Mouse (Mus musculus): ENCODE data around the gene Specc1. TPM values are rescaled to one million over a fixed set of nuclear protein-coding genes. Genes with fewer than 3 reads are reported as not detected.

Gene Specc1
- polyA plus RNA-seq, 1 experiment = 2.1 TPM

- Histone ChIP-seq H3K27ac (ENCODE audit: control insufficient read depth, insufficient read depth, low read length) (no peak overlapping the region), H3K27me3 (ENCODE audit: control insufficient read depth, insufficient read depth, low read length) (no peaks in the 10 kb centered on the region), H3K4me1 (replicated peaks; ENCODE audit: control insufficient read depth, insufficient read depth, low read length) (no peaks in the 10 kb centered on the region), H3K4me3 (ENCODE audit: control insufficient read depth, insufficient read depth, low read length) (no peak overlapping the region), H3K36me3 (ENCODE audit: control insufficient read depth, insufficient read depth, low read length) (no peaks in the 10 kb centered on the region)
- no peak for DNase-seq
- 95% methylated on average over 10 of the region's 10 CpGs for WGBS
- TF ChIP-seq CTCF (IDR thresholded peaks at IDR 0.05; ENCODE audit: borderline replicate concordance, control insufficient read depth, extremely low read depth, insufficient read depth, low read length, poor library complexity) = no peak
- TF ChIP-seq POLR2A (IDR thresholded peaks at IDR 0.05; ENCODE audit: control insufficient read depth, extremely low read depth, insufficient read depth, low read length, poor library complexity) = no peak
Observed at GRCm38 (mm10) chr11:62177395-62178113, 221.0 kb downstream of the Specc1 start.

GRCm38 (mm10) chr11:62180791-62181190, 224.2 kb downstream of the Specc1 start:
- Histone ChIP-seq H3K27me3 (ENCODE audit: control insufficient read depth, insufficient read depth, low read length) (no peaks in the 10 kb centered on the region), H3K4me1 (replicated peaks; ENCODE audit: control insufficient read depth, insufficient read depth, low read length) (no peaks in the 10 kb centered on the region), H3K27ac (ENCODE audit: control insufficient read depth, insufficient read depth, low read length) (no peak overlapping the region), H3K36me3 (ENCODE audit: control insufficient read depth, insufficient read depth, low read length) (no peaks in the 10 kb centered on the region), H3K4me3 (ENCODE audit: control insufficient read depth, insufficient read depth, low read length) (no peak overlapping the region)
- WGBS = 97% methylated on average over 6 of the region's 6 CpGs
- no peak for TF ChIP-seq POLR2A (IDR thresholded peaks at IDR 0.05; ENCODE audit: control insufficient read depth, extremely low read depth, insufficient read depth, low read length, poor library complexity)
- no peak for TF ChIP-seq CTCF (IDR thresholded peaks at IDR 0.05; ENCODE audit: borderline replicate concordance, control insufficient read depth, extremely low read depth, insufficient read depth, low read length, poor library complexity)
- DNase-seq = no peak

GRCm38 (mm10) chr11:62184900-62185299, 228.3 kb downstream of the Specc1 start:
- Histone ChIP-seq H3K36me3 (ENCODE audit: control insufficient read depth, insufficient read depth, low read length) (no peaks in the 10 kb centered on the region), H3K27ac (ENCODE audit: control insufficient read depth, insufficient read depth, low read length) (no peak overlapping the region), H3K27me3 (ENCODE audit: control insufficient read depth, insufficient read depth, low read length) (no peaks in the 10 kb centered on the region), H3K4me3 (ENCODE audit: control insufficient read depth, insufficient read depth, low read length) (no peak overlapping the region), H3K4me1 (replicated peaks; ENCODE audit: control insufficient read depth, insufficient read depth, low read length) (0 out of 2 replicates have a peak, but pooled peaks cover 2% of the 10 kb centered on the region)
- DNase-seq = no peak
- no peak for TF ChIP-seq POLR2A (IDR thresholded peaks at IDR 0.05; ENCODE audit: control insufficient read depth, extremely low read depth, insufficient read depth, low read length, poor library complexity)
- WGBS = 38% methylated on average over 4 of the region's 4 CpGs

GRCm38 (mm10) chr11:62187074-62187473, 230.5 kb downstream of the Specc1 start:
- no peak for DNase-seq
- H3K27me3 ChIP-seq (ENCODE audit: control insufficient read depth, insufficient read depth, low read length) = no peaks in the 10 kb centered on the region
- TF ChIP-seq CTCF (IDR thresholded peaks at IDR 0.05; ENCODE audit: borderline replicate concordance, control insufficient read depth, extremely low read depth, insufficient read depth, low read length, poor library complexity) = no peak
- TF ChIP-seq POLR2A (IDR thresholded peaks at IDR 0.05; ENCODE audit: control insufficient read depth, extremely low read depth, insufficient read depth, low read length, poor library complexity) = no peak
- 42% methylated on average over 8 of the region's 8 CpGs for WGBS
- no peaks in the 10 kb centered on the region for H3K36me3 ChIP-seq (ENCODE audit: control insufficient read depth, insufficient read depth, low read length)
- no peak overlapping the region for H3K27ac ChIP-seq (ENCODE audit: control insufficient read depth, insufficient read depth, low read length)
- H3K4me1 ChIP-seq (replicated peaks; ENCODE audit: control insufficient read depth, insufficient read depth, low read length) = 0 out of 2 replicates have a peak, but pooled peaks cover 2% of the 10 kb centered on the region
- H3K4me3 ChIP-seq (ENCODE audit: control insufficient read depth, insufficient read depth, low read length) = no peak overlapping the region

- DNase-seq = no peak
- WGBS = 41% methylated on average over 3 of the region's 3 CpGs
- Histone ChIP-seq H3K36me3 (ENCODE audit: control insufficient read depth, insufficient read depth, low read length) (no peaks in the 10 kb centered on the region), H3K4me1 (replicated peaks; ENCODE audit: control insufficient read depth, insufficient read depth, low read length) (no peaks in the 10 kb centered on the region), H3K27ac (ENCODE audit: control insufficient read depth, insufficient read depth, low read length) (no peak overlapping the region), H3K4me3 (ENCODE audit: control insufficient read depth, insufficient read depth, low read length) (no peak overlapping the region), H3K27me3 (ENCODE audit: control insufficient read depth, insufficient read depth, low read length) (no peaks in the 10 kb centered on the region)
- TF ChIP-seq CTCF (IDR thresholded peaks at IDR 0.05; ENCODE audit: borderline replicate concordance, control insufficient read depth, extremely low read depth, insufficient read depth, low read length, poor library complexity) (no peak), POLR2A (IDR thresholded peaks at IDR 0.05; ENCODE audit: control insufficient read depth, extremely low read depth, insufficient read depth, low read length, poor library complexity) (no peak)
Observed at GRCm38 (mm10) chr11:62192050-62192449, 235.5 kb downstream of the Specc1 start.

GRCm38 (mm10) chr11:62193116-62193515, 236.6 kb downstream of the Specc1 start:
- Histone ChIP-seq H3K36me3 (ENCODE audit: control insufficient read depth, insufficient read depth, low read length) (no peaks in the 10 kb centered on the region), H3K4me1 (replicated peaks; ENCODE audit: control insufficient read depth, insufficient read depth, low read length) (no peaks in the 10 kb centered on the region), H3K4me3 (ENCODE audit: control insufficient read depth, insufficient read depth, low read length) (no peak overlapping the region), H3K27ac (ENCODE audit: control insufficient read depth, insufficient read depth, low read length) (no peak overlapping the region), H3K27me3 (ENCODE audit: control insufficient read depth, insufficient read depth, low read length) (no peaks in the 10 kb centered on the region)
- WGBS = 96% methylated on average over 3 of the region's 3 CpGs
- TF ChIP-seq CTCF (IDR thresholded peaks at IDR 0.05; ENCODE audit: borderline replicate concordance, control insufficient read depth, extremely low read depth, insufficient read depth, low read length, poor library complexity) (no peak), POLR2A (IDR thresholded peaks at IDR 0.05; ENCODE audit: control insufficient read depth, extremely low read depth, insufficient read depth, low read length, poor library complexity) (no peak)
- no peak for DNase-seq

- H3K27ac ChIP-seq (ENCODE audit: control insufficient read depth, insufficient read depth, low read length) = no peak overlapping the region
- DNase-seq = no peak
- no peak overlapping the region for H3K4me3 ChIP-seq (ENCODE audit: control insufficient read depth, insufficient read depth, low read length)
- TF ChIP-seq CTCF (IDR thresholded peaks at IDR 0.05; ENCODE audit: borderline replicate concordance, control insufficient read depth, extremely low read depth, insufficient read depth, low read length, poor library complexity) (no peak), POLR2A (IDR thresholded peaks at IDR 0.05; ENCODE audit: control insufficient read depth, extremely low read depth, insufficient read depth, low read length, poor library complexity) (no peak)
- H3K4me1 ChIP-seq (replicated peaks; ENCODE audit: control insufficient read depth, insufficient read depth, low read length) = no peaks in the 10 kb centered on the region
- no peaks in the 10 kb centered on the region for H3K36me3 ChIP-seq (ENCODE audit: control insufficient read depth, insufficient read depth, low read length)
- H3K27me3 ChIP-seq (ENCODE audit: control insufficient read depth, insufficient read depth, low read length) = no peaks in the 10 kb centered on the region
Observed at GRCm38 (mm10) chr11:62194217-62194616, 237.7 kb downstream of the Specc1 start.
